Mouse (Mus musculus) heart, postnatal 4 days (tissue): Measurements from ENCODE around the gene Mgat3. TPM values are rescaled to one million over a fixed set of nuclear protein-coding genes. Genes with fewer than 3 reads are reported as not detected.

Source experiments
- DNase-seq: peaks from one replicate; pipeline ENCODE4 v3.0.0; 2021
- total RNA-seq, 2 experiments: library from RNA; stranded (reverse); gene quantifications; 2 replicates each; pipeline ENCODE4 v1.2.3; 2021

The Mgat3 gene
- total RNA-seq, 2 experiments from 2014 or later, result 2.5 TPM

GRCm38 (mm10) chr15:80261100-80261499 lies 87.6 kb downstream of the Mgat3 start:
- no peak for DNase-seq

- DNase-seq, result peak; percentile 92
These were observed 90.4 kb downstream of the Mgat3 start, which contains the start of gene Rps19bp1 for GRCm38 (mm10) chr15:80263610-80264575. Rps19bp1 (minus strand) TSS chr15:80264315.

Other genes with a start within 250 kb of the Mgat3 start
- gene Cbx7, start 202.6 kb upstream of the Mgat3 start, total RNA-seq, result 1 to 10 TPM; 1.7 to 2.0 TPM
- 10 to 100 TPM; 46.4 to 50.7 TPM for gene Pdgfb, start 158.7 kb upstream of the Mgat3 start, total RNA-seq
- 10 to 100 TPM; 73.4 to 86.0 TPM for gene Syngr1, start 82.4 kb upstream of the Mgat3 start, total RNA-seq
- 100 to 1,000 TPM; 591 to 607 TPM for gene Rpl3, start 81.9 kb upstream of the Mgat3 start, total RNA-seq
- 10 to 100 TPM; 36.5 to 37.0 TPM for gene Tab1, start 40.6 kb upstream of the Mgat3 start, total RNA-seq
- gene Mief1, start 60.3 kb downstream of the Mgat3 start, total RNA-seq, result 10 to 100 TPM; 38.0 to 38.3 TPM
- 10 to 100 TPM; 20.3 to 24.3 TPM for gene AC140267.1, start 62.1 kb downstream of the Mgat3 start, total RNA-seq
- 100 to 1,000 TPM; 119 to 131 TPM for gene Atf4, start 81.5 kb downstream of the Mgat3 start, total RNA-seq
- gene Rps19bp1, start 90.6 kb downstream of the Mgat3 start, total RNA-seq, result 10 to 100 TPM; 26.1 to 27.2 TPM
- gene Cacna1i, start 113.5 kb downstream of the Mgat3 start, total RNA-seq, result under 1 TPM in 1 of 2 experiments, not detected in 1; 0.05 TPM